Mouse (Mus musculus) left cerebral cortex, postnatal 25 days (tissue): ENCODE measurements at regions not wholly inside any gene's neighbourhood (a gene's known extent, or its start where the extent isn't known, plus 50 kb on each side); places are given as distances from the start of the nearest gene placed in this dataset.
A peak's percentile ranks its signal among the peaks of the same experiment; 100 is the strongest.
"Not testable (repeated sequence)": the region's sequence is repeated elsewhere in the genome, so short reads cannot be mapped to it uniquely, and the experiment has no call there.

Experiments used
- DNase-seq, 2 experiments: peaks; one replicate each; pipeline ENCODE4 v3.0.0; 2022; ENCODE audit warnings: low spot score in 2 of 2, mixed read lengths in 1 of 2
- intact Hi-C: fragments of 180-260 bp; cut with DNase I; formaldehyde crosslinking; loops from one replicate; pipeline ENCODE4 v1.15.1; 2025

DNA sequence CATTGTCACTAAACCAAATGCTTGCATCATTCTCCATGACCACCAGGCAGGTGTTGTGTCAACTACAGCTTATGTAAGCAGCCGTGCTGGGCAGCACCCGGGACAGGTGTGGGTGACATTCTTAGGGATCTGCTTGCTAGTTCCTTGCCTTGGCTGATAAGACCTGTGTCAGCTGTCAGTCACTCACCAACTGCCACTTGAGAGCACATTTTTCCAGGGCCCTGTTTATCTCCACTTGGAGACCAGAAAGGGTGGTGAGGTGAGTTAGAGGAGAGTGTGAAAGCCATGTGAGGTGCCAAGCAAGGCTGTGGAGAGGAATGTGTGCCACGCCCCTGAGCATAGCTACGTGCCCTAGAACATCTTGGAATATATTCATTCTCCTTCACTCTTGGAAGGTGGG, 209.1 kb upstream of the Irx2 start:
- intact Hi-C loops = no loop called here
- no peak for DNase-seq

DNA sequence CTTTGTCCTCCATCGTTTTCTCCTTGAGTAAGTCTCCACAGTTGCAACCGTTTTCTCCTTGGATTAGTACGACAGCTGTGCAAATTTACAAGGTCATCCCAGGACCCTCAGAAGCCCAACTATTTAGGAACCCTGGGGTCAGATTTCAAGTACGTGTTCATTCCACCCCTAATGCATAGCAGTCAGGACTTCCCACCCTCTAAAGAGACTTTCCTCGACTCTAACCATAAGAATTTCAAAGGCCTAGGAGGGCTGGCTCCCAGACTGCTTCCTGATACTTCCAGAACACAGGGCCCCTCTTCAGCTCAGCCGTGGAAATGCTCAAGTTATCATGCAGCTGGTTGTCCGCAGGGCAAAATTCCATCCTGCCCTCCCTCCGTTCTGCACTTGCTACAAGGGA, 202.7 kb upstream of the Irx2 start:
- intact Hi-C loops = no loop called here
- no peak for DNase-seq

DNA sequence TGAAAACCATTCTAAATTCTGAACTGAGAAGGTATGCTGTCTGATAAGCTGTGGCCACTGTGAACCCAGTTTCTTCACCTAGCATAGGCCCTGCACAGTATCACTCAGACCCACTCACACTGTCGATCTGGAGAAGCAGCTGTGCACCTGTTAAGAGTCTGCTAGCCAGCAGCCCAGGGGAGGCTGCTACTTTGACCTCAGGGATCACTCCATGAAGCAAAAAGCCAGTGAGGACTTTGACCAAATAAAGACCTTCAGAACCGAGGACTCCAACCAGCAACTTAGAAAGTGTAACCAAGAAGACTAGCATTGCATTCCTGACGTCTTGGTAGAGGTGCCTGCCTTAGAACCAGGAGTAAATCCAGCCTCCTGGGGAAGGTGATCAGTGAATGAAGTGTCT, 183.3 kb upstream of the Irx2 start:
- intact Hi-C loops = no loop called here
- DNase-seq = no peak

DNA sequence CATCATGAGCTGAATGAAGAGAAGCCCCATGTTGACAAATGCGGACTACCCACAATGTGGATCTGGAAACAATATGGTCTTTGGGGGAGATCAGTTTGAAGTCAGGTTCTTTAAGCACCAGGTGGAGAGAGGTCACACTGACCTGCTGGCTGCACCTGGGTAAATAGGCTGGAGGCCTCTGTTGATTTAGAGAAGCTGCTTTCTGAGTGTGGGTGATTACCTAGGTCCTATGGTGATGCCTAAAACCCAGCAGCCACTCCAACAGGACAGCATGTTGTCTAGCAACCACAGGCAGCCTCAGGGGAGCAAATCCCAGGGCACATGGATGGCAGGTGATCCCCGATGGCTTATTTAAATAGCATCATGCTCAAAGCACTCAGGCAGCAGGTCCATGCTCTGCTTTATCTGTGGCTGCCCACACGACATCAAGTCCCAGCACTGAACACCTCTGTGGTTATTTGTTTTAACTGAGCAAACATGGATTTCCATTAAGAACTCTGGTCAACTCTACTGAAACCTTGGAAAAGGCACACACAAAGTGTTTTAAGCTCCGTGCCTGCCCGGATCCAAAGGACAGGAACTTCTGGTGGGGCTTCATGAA, 180.1 kb upstream of the Irx2 start:
- intact Hi-C loops = no loop called here
- DNase-seq = no peak

- intact Hi-C loops = no loop called here
Observed at GRCm38 (mm10) chr13:72495353-72495752, 133.3 kb upstream of the Irx2 start.

DNA sequence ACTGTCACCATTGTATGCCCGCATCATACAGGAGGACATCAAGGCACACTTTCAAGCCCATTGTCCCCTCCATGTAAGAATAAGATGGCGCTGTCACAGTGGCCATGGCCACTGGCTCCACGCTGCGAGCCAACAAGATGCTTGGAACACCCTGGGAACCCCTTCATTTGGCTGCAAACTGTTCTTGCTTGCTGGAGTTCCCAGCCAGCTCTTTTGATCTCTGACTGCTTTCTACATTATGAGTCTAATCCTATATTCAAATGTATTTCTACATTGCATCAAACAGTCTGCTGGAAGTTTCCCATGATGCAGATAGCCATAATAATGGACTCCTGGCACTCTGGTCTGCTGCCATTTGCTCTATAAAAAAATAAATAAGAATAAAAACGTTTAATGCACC, 131.6 kb upstream of the Irx2 start:
- intact Hi-C loops = no loop called here
- DNase-seq = no peak

More at GRCm38 (mm10) chr13:72495353-72495752, 133.3 kb upstream of the Irx2 start:
- DNase-seq = no peak

DNA sequence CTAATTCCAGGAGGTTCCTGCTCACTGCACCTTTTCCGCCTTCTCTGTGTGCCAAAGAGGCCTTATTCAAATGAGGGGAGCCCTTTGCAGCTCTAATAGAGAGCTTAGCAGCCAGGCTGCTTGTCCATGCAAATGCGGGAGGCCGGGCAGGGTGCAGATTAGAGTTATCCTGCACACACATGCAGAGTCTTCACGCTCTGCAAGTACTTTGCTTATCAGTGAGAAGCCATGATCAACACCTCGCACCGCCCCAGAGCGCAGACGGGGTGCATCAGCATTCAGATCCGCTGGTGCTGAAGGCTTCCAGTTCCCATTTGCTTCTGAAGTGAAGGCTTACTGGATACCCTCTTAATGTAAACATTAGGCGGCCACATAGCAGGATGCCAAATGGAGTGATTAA, 131.1 kb upstream of the Irx2 start:
- intact Hi-C loops = no loop called here
- no peak for DNase-seq

- intact Hi-C loops = no loop called here
- DNase-seq = peak; percentile 10 to 42
Observed at GRCm38 (mm10) chr13:72505954-72506353, 122.7 kb upstream of the Irx2 start.

GRCm38 (mm10) chr13:72538633-72539032, 90.0 kb upstream of the Irx2 start:
- intact Hi-C loops = no loop called here
- no peak for DNase-seq

- no peak for DNase-seq
- intact Hi-C loops = no loop called here
Observed at GRCm38 (mm10) chr13:72541706-72542105, 86.9 kb upstream of the Irx2 start.

GRCm38 (mm10) chr13:72557951-72558350, 70.7 kb upstream of the Irx2 start:
- intact Hi-C loops = no loop called here
- DNase-seq = no peak

DNA sequence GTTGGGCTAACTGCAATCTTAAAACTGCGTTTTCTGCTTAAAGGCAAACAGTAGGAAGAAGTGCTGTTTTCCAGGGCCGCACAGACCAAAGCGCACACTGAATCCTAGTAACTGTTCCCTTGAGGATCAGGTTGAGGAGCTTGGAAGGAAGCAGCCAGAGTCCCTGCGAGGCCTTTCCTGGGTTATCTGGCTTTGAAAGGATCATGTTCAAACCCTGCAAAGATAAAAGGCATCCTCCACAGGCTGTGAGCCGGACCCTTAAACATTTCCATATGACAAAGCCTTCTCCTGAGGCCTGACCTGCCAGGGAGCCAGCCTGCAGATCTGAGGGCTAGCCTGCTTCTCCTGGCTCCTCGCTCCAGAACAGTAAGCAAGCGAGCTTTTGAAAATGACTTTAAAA, 56.7 kb upstream of the Irx2 start:
- DNase-seq = no peak
- intact Hi-C loops = no loop called here

DNA sequence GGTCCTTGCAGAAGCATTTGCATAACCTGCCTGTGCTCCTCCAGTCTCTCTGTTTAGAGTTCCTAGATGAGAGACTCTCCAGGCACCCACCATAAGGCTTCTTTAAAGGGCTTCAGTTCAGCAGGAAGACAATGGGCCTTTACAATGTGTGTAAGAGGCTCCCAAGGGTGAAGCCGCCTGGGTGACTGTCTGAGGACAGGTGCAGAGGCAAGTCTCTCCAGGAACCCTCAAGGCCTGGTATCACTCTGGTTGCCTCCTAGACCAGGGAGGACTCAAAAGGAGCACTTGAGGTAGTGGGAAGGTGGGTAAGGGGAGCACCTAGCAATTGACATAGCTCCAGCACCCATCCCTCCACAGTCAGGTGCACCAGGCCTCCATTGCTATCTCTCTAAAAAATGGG, 55.8 kb upstream of the Irx2 start:
- DNase-seq = no peak
- intact Hi-C loops = no loop called here

DNA sequence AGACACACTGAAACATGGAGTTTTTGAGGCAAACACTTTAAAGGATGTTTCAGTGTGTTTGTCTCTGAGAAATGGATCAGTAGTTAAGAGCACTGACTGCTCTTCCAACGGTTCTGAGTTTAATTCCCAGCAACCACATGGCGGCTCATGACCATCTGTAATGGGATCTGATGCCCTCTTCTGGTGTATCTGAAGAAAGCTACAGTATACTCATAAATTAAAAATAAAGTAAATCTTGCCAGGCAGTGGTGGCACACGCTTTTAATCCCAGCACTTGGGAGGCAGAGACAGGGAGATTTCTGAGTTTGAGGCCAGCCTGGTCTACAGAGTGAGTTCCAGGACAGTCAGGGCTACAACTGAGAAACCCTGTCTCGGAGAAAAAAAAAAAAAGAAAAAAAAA, 54.5 kb upstream of the Irx2 start:
- DNase-seq, intact Hi-C loops: not testable (repeated sequence)

GRCm38 (mm10) chr13:72576485-72576884, 52.1 kb upstream of the Irx2 start:
- no peak for DNase-seq
- intact Hi-C loops = no loop called here

- DNase-seq = no peak
- intact Hi-C loops = no loop called here
Observed at GRCm38 (mm10) chr13:72578416-72578815, 50.2 kb upstream of the Irx2 start.
